Mouse (Mus musculus) forebrain, embryonic 14.5 days (tissue): ENCODE results near the gene Arhgap32. TPM values are rescaled to one million over a fixed set of nuclear protein-coding genes. Genes with fewer than 3 reads are reported as not detected.

Experiments used
- ATAC-seq: fragments of 200-750 bp; cut with Nextera tagmentation; 2 replicates; pipeline ENCODE4 v1.8.0; 2017; ENCODE audit warnings: mild to moderate bottlenecking, moderate library complexity
- DNase-seq: peaks from one replicate; pipeline ENCODE4 v3.0.0-alpha.2; 2015; ENCODE audit warnings: low spot score
- H3K27ac ChIP-seq: fragments of 300-500 bp; sonication (generic); 2 replicates; pipeline ENCODE4 v1.5.1; 2014; ENCODE audit warnings: low read depth, mild to moderate bottlenecking, control low read depth, low read length, moderate library complexity
- H3K27me3 ChIP-seq: fragments of 300-500 bp; sonication (generic); replicated peaks from 2 replicates; pipeline ENCODE4 v1.6.1; 2014; ENCODE audit warnings: low read length, control low read depth, mixed read lengths; ENCODE audit not compliant: control insufficient read depth, insufficient read depth
- H3K36me3 ChIP-seq: fragments of 300-500 bp; sonication (generic); 2 replicates; pipeline ENCODE4 v1.6.1; 2014; ENCODE audit warnings: low read length, control low read depth; ENCODE audit not compliant: control insufficient read depth, insufficient read depth
- H3K4me1 ChIP-seq: fragments of 300-500 bp; sonication (generic); 2 replicates; pipeline ENCODE4 v1.6.1; 2014; ENCODE audit warnings: antibody characterized with exemption, low read length, control low read depth; ENCODE audit not compliant: control insufficient read depth, insufficient read depth
- H3K4me2 ChIP-seq: fragments of 300-500 bp; sonication (generic); 2 replicates; pipeline ENCODE4 v1.6.1; 2014; ENCODE audit warnings: mild to moderate bottlenecking, control low read depth, low read length
- H3K4me3 ChIP-seq: fragments of 300-500 bp; sonication (generic); 2 replicates; pipeline ENCODE4 v1.5.1; 2014; ENCODE audit warnings: low read depth, low read length, control low read depth
- H3K9ac ChIP-seq: fragments of 300-500 bp; sonication (generic); 2 replicates; pipeline ENCODE4 v1.6.1; 2014; ENCODE audit warnings: mild to moderate bottlenecking, low read length, control low read depth, moderate library complexity
- H3K9me3 ChIP-seq: fragments of 300-500 bp; sonication (generic); replicated peaks from 2 replicates; pipeline ENCODE4 v1.6.1; 2016; ENCODE audit warnings: low read length, control low read depth, mixed read lengths; ENCODE audit not compliant: control insufficient read depth
- whole genome bisulfite sequencing: fragments of 180-500 bp; shearing (Covaris S2); extraction: QIAGEN DNeasy Blood & Tissue Kit; methylation state at CpG from one replicate; pipeline ENCODE4 v1.1.7; 2014; 5-methylcytosine and 5-hydroxymethylcytosine counted together
- polyA plus RNA-seq: library from polyadenylated mRNA; unstranded; fragments of >200 nt; fragmentation: Nextera tagmentation; extraction: Ambion mirVana; gene quantifications from 2 replicates; pipeline ENCODE4 v1.2.1, GENCODE M21; 2014

Gene Arhgap32
- polyA plus RNA-seq, 1 experiment from 2014 or later = 10.0 TPM

GRCm38 (mm10) chr9:32207133-32207532 lies 91.2 kb downstream of the Arhgap32 start:
- no peak overlapping the region for H3K4me2 ChIP-seq
- no peaks in the 10 kb centered on the region for H3K27me3 ChIP-seq
- WGBS = 91% methylated on average over 8 of the region's 8 CpGs
- no peak overlapping the region for H3K4me3 ChIP-seq
- H3K9me3 ChIP-seq = no peaks in the 10 kb centered on the region
- H3K27ac ChIP-seq = no peak overlapping the region
- no peak overlapping the region for H3K9ac ChIP-seq
- no peak for ATAC-seq
- DNase-seq = no peak
- no peaks in the 10 kb centered on the region for H3K4me1 ChIP-seq
- H3K36me3 ChIP-seq = no peaks in the 10 kb centered on the region

- H3K27me3 ChIP-seq = no peaks in the 10 kb centered on the region
- no peaks in the 10 kb centered on the region for H3K36me3 ChIP-seq
- no peak overlapping the region for H3K4me3 ChIP-seq
- no peak overlapping the region for H3K4me2 ChIP-seq
- ATAC-seq (no peak), DNase-seq (no peak)
- H3K9ac ChIP-seq = no peak overlapping the region
- no peaks in the 10 kb centered on the region for H3K4me1 ChIP-seq
- H3K9me3 ChIP-seq = no peaks in the 10 kb centered on the region
- no peak overlapping the region for H3K27ac ChIP-seq
- 67% methylated on average over 5 of the region's 5 CpGs for WGBS
These were observed 92.1 kb downstream of the Arhgap32 start for GRCm38 (mm10) chr9:32208071-32208470.

- H3K27ac ChIP-seq = no peak overlapping the region
- H3K4me2 ChIP-seq = no peak overlapping the region
- WGBS = 74% methylated on average over 5 of the region's 5 CpGs
- no peaks in the 10 kb centered on the region for H3K27me3 ChIP-seq
- no peaks in the 10 kb centered on the region for H3K4me1 ChIP-seq
- no peak overlapping the region for H3K9ac ChIP-seq
- no peaks in the 10 kb centered on the region for H3K36me3 ChIP-seq
- no peaks in the 10 kb centered on the region for H3K9me3 ChIP-seq
- ATAC-seq = no peak
- H3K4me3 ChIP-seq = no peak overlapping the region
- DNase-seq = peak; percentile 60
These were observed 101.1 kb downstream of the Arhgap32 start for GRCm38 (mm10) chr9:32216820-32217567.

- DNase-seq (no peak), ATAC-seq (no peak)
- no peak overlapping the region for H3K4me3 ChIP-seq
- H3K9ac ChIP-seq = no peak overlapping the region
- no peak overlapping the region for H3K27ac ChIP-seq
- no peaks in the 10 kb centered on the region for H3K27me3 ChIP-seq
- no peaks in the 10 kb centered on the region for H3K36me3 ChIP-seq
- H3K4me1 ChIP-seq = no peaks in the 10 kb centered on the region; the same call in 1 of the 2 replicates
- no peaks in the 10 kb centered on the region for H3K9me3 ChIP-seq
- WGBS = 76% methylated on average over 4 of the region's 4 CpGs
- no peak overlapping the region for H3K4me2 ChIP-seq
These were observed 103.5 kb downstream of the Arhgap32 start for GRCm38 (mm10) chr9:32219400-32219799.

GRCm38 (mm10) chr9:32222184-32222583 lies 106.2 kb downstream of the Arhgap32 start:
- no peak overlapping the region for H3K4me2 ChIP-seq
- 77% methylated on average over 4 of the region's 4 CpGs for WGBS
- DNase-seq (no peak), ATAC-seq (no peak)
- no peak overlapping the region for H3K27ac ChIP-seq
- no peaks in the 10 kb centered on the region; the same call in 1 of the 2 replicates for H3K4me1 ChIP-seq
- H3K4me3 ChIP-seq = no peak overlapping the region
- no peaks in the 10 kb centered on the region for H3K36me3 ChIP-seq
- H3K9me3 ChIP-seq = no peaks in the 10 kb centered on the region
- H3K27me3 ChIP-seq = no peaks in the 10 kb centered on the region
- no peak overlapping the region for H3K9ac ChIP-seq

- Histone ChIP-seq H3K27ac (no peak overlapping the region), H3K4me1 (no peaks in the 10 kb centered on the region; the same call in 1 of the 2 replicates), H3K4me2 (no peak overlapping the region), H3K9me3 (no peaks in the 10 kb centered on the region), H3K27me3 (no peaks in the 10 kb centered on the region), H3K4me3 (no peak overlapping the region), H3K36me3 (no peaks in the 10 kb centered on the region), H3K9ac (no peak overlapping the region)
- 35% methylated on average over 5 of the region's 5 CpGs for WGBS
- DNase-seq = no peak
- ATAC-seq = peak; percentile 34; the same call in 1 of the 2 replicates
These were observed 108.0 kb downstream of the Arhgap32 start for GRCm38 (mm10) chr9:32223739-32224529.

- H3K9me3 ChIP-seq = no peaks in the 10 kb centered on the region
- ATAC-seq (no peak), DNase-seq (no peak)
- no peak overlapping the region for H3K4me3 ChIP-seq
- no peaks in the 10 kb centered on the region for H3K36me3 ChIP-seq
- WGBS = 74% methylated on average over 4 of the region's 4 CpGs
- H3K27ac ChIP-seq = no peak overlapping the region
- no peaks in the 10 kb centered on the region for H3K27me3 ChIP-seq
- no peak overlapping the region for H3K9ac ChIP-seq
- no peaks in the 10 kb centered on the region; the same call in 1 of the 2 replicates for H3K4me1 ChIP-seq
- H3K4me2 ChIP-seq = no peak overlapping the region
These were observed 109.0 kb downstream of the Arhgap32 start for GRCm38 (mm10) chr9:32224937-32225336.

GRCm38 (mm10) chr9:32225584-32225983 lies 109.6 kb downstream of the Arhgap32 start:
- Histone ChIP-seq H3K27me3 (no peaks in the 10 kb centered on the region), H3K4me3 (no peak overlapping the region), H3K4me2 (no peak overlapping the region), H3K4me1 (no peaks in the 10 kb centered on the region; the same call in 1 of the 2 replicates), H3K9me3 (no peaks in the 10 kb centered on the region), H3K36me3 (no peaks in the 10 kb centered on the region), H3K27ac (no peak overlapping the region), H3K9ac (no peak overlapping the region)
- no peak for DNase-seq
- no peak for ATAC-seq
- 70% methylated on average over 1 of the region's 1 CpGs for WGBS

GRCm38 (mm10) chr9:32227034-32227433 lies 111.1 kb downstream of the Arhgap32 start:
- ATAC-seq = no peak
- H3K4me2 ChIP-seq = no peak overlapping the region
- H3K9ac ChIP-seq = no peak overlapping the region
- whole genome bisulfite sequencing = 92% methylated on average over 2 of the region's 2 CpGs
- no peak overlapping the region for H3K27ac ChIP-seq
- no peak for DNase-seq
- no peaks in the 10 kb centered on the region for H3K9me3 ChIP-seq
- H3K4me3 ChIP-seq = no peak overlapping the region
- H3K36me3 ChIP-seq = no peaks in the 10 kb centered on the region
- no peaks in the 10 kb centered on the region; the same call in 1 of the 2 replicates for H3K4me1 ChIP-seq
- H3K27me3 ChIP-seq = no peaks in the 10 kb centered on the region
